Mouse (Mus musculus): Measurements from ENCODE around the gene Mecom.
"Not testable (repeated sequence)": the region's sequence is repeated elsewhere in the genome, so short reads cannot be mapped to it uniquely, and the experiment has no call there.

Mecom gene

DNA sequence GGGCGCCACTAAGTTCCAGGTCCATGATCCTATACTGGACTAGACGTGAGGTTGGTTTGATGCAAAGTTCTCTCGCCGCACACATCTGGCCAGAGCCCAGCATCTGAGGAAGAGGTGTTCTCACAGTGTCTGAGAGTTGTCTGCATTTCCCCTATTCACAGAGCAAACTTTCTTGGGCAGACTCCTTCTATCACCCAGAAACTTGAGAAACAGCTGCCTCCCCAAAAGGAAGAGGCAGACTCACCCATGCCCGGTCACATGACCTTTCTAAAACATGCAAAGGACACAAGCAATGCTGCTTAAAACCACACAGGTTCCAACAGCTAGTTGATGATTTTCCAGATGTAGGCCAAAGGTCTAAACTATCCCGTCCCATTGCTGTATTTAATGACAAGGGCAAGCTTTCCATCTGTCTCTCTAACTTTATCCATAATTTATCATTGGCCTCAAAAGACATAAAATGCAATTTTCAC, 101.8 kb downstream of the Mecom start:
- DNase-seq (ENCODE audit: low read depth, low spot score), result no peak

DNA sequence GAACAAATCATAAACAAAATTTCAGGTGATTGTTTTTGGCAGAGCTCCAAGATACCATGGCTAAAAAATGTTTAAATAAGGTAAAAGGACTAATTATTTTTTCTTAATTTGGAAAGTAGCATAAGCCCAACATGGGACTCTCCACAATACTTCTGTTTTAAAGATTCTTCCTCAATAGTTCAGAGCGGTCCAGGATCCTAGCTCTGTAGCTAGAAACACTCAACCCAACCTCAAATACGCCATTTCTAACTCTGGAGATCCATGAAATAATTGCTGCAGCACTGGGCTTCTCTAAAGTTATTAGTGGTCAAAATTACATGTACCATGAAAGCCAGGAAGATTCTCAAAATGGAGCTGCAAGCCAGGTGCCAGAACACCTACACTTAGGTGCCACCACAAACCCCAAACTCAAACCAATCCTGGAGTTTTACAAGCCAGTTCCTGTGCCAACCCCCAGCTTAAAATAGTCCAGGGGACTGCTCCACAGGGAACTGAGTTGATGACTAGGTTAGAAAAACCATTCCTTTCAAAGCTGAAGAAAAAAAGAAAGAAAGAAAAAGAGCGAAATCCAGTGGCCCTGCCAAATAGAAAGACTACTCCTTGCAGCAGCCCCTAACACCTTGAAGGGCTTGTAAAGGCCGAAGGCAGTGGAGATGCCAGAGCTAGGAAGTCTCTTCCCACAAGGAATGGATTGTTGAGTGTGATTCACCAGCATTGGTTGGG, 102.4 kb downstream of the Mecom start:
- DNase-seq (ENCODE audit: low read depth, low spot score), result no peak

DNA sequence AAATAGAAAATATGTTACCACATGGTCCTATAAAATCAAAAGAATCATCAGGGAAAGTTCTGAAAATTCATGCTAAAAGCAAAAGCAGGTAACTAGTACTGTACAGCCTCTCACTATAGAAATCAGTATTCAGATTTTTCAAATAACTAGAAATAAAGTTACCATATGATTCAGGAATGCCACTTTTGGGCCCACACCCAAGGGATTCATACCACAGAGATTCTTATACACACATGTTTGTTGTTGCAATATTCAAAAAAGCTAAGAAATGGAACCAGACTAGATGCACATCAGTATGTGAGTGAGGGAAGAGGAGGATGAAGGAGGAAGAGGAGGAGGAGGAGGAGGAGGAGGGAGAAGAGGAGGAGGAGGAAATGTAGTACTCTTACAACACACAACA, 106.2 kb downstream of the Mecom start:
- DNase-seq (ENCODE audit: low read depth, low spot score), result no peak

DNA sequence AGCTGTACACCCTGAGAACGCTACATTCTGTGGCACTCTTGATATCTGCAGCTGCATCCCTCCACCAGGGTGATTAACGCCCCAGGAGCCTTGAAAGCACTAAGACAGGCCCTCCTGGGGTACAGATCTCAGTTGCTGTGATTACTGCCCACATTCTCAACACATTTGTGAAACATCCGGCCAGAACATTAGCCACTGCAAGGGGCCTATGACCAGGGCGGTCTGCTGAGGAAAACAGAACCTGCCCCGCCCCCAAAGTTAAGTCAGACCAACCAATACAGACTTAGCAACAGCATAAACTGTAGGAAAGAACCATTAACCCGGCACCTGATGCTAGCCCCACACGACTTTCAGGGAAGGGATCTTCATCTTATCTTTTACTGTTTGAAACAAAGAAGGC, 109.8 kb downstream of the Mecom start:
- no peak for DNase-seq (ENCODE audit: low read depth, low spot score)

DNA sequence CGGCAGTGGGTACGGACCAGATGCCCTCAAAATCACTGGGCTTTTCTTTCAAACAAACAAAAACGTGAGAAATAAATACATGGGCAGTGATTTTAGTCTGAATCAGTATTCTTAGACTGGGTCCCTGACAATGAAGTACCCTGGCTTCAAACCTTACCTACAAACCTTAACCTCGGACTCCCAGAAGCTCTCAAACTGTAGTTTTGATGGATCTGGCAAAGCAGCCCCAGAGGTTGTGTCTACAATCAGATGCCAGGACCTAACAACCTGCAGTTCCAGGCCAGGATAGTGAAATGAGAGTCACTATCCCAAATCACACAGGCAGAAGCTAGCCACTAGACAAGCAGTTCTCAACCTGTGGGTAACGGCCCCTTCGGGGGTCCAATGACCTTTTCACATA, 111.2 kb downstream of the Mecom start:
- DNase-seq (ENCODE audit: low read depth, low spot score), result no peak

DNA sequence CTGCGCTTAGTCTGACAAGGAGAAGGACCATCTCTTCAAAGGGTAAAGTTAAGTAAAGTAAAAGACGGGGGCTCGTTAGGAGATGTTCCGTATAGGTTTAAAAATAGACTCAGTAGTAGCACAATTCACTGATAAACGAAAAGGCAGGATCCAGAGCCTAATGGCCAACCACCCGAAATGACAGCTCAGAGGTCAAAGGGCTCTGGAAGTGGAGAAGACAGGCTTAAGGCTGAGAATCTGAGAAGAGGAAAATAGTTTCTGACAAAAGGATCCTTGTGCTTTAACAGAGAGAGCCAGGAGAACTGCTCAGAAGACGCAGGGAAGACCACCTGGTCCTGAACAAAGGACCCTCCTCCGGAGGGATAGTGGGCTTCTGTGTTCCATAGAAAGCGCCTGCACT, 111.7 kb downstream of the Mecom start:
- DNase-seq (ENCODE audit: low read depth, low spot score), result no peak

DNA sequence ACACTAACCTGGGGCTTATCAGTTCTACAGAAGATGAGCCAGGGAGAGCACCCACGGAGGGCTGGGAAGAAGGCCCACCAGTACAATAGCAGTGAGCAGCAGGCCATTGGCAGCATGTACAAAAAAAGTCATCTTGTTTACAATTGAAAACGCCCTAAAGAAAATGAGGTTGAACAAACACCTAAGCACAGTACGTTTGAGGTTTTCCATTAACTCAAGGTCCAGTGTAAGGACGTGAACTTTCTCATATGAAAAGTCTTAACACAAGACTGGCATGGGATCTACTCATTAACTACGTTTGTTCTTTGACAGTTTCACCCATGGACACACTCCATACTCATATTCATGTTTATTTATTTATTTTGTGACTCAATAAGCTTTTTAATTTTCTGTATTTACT, 118.9 kb downstream of the Mecom start:
- no peak for DNase-seq (ENCODE audit: low read depth, low spot score)

DNA sequence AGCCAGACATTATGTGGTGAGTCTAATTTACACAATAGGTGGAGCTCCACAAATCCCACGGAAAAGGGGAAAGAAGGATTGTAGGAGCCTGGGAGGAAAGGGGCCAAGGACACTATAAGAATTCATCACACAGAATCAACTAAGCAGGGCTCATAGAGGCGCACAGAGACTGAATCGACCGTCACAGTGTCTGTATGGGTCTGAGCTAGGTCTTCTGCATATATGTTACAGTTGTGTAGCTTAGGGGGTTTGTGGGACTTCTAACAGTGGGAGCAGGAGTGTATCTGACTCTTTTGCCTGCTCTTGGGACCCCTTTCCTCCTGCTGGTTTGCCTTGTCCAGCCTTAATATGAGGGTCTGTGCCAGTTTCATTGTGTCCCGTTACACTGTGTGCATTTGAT, 123.8 kb downstream of the Mecom start:
- DNase-seq (ENCODE audit: low read depth, low spot score), result no peak

DNA sequence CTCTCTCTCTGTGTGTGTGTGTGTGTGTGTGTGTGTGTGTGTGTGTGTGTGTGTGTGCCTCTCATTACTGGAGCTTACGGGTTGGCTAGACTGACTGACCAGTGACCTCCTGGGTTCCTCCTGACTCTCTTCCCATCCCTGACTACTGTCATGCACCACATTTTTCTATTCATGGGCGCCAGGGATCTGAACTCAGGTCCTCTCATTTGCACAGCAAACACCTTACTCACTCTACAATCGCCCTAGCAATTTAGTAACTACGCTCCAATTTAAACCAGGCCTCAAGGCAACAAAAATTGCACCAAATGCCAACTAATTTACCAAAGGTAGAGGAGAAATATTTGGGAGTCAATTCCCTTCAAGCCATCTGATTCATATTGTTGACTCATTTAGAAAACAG, 125.9 kb downstream of the Mecom start:
- not testable (repeated sequence) for DNase-seq (ENCODE audit: low read depth, low spot score)

DNA sequence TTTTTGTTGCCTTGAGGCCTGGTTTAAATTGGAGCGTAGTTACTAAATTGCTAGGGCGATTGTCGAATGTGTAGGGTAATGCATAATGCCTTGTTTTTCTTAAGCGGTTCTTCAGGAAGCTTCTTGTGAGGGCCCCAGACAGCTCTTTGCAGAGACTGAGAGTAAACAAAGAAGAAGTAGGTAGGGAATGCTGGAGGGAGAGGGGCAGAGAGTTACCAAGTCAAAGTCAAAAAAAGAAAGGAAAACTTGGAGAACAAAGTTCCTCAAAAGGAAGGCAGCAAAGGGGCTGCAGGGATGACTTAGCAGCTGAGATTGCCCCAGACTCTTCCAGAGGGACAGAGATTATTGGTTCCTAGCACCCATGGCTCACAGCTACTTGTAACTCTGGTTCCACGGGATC, 126.9 kb downstream of the Mecom start:
- DNase-seq (ENCODE audit: low read depth, low spot score), result no peak

DNA sequence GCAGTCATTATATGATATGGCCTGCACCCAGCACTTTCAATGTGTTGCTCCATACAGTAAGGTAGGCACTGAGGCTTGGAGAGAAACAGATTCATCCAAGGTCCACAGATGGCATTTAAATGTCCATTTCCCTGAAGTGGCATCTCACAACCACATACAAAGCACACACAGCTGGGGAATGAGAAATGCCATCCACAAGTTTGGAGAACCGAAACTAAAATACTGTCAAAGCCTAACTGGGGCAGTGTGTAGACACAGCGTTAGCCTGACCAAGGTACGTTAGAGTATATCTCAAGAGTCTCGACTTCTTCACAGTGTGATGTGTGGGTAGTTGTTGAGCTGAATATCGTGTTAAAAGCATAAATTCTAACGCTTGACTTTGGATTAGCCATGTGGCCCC, 133.6 kb downstream of the Mecom start:
- no peak for DNase-seq (ENCODE audit: low read depth, low spot score)

DNA sequence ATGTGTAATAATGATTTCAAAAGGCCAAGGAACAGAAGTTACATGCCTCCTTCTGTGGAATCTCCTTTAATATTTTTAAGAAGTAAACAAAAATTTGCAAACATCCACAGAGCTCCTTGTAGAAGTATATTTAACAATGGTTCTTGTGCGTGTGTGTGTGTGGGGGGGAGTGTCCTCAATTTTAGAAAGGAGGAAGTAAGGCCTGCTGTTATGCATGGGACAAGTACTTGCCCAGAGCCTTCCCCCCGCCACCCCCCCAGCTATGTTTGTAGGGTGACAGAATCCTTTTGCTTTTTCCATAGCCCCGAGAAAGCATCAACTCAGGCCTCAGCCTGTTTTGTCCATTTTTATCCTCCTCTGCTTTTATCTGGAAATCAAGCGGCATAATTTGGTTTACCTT, 137.0 kb downstream of the Mecom start:
- no peak for DNase-seq (ENCODE audit: low read depth, low spot score)

DNA sequence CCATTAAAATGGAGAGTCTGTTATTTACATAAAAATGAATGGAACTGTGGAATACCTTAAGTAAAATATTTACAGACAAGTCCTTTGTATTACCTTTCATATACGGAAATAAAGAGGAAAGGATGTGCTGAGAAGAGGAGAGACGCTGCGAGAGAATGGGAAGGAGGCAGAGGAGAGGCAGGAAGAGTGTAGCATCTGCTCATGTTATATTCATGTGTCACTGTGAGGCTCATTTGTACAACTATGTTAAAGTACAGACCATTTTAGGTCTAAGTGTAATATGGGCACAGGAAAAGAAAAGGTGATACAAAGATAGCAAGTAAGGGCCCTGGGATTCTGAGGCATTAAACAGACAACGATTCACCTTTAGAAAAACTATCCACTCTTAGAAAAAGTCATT, 143.0 kb downstream of the Mecom start:
- DNase-seq (ENCODE audit: low read depth, low spot score), result no peak

DNA sequence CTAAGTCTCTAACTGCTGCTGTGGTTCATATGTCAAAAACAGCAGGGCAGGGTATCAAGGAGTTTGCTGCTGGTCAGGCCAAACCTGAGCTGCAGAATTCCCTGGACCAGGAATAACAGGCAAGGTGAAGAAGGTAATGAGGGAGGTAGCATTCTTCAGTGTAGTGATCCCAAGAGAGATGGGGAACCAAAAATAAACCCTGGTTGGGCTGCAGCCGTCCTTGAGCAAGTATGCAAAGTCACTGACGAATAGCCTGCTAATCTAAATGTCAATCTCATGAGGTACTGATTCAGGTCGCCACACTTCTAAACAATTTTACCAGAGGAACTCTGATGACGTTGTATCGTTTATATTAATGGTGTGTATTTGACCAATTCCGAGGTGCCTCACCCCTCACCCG, 148.9 kb downstream of the Mecom start:
- no peak for DNase-seq (ENCODE audit: low read depth, low spot score)

DNA sequence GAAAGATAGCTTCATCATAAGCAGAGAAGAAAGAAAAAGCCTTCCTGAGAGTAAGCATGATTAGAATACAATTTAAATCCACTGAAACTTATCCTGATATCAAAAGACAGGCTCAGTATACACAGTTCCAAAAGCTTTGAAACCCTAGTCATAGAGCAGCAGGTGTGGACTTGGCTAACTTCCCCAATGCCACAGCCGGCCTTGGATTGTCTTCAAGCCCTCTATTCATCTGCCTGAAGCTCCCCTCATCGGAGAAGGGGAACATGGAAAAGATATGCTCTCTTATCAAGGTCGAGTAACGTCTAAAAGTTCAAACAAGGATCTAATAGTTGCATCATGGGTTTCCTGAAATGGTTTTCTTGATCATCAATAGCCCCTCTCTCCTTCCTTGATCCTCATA, 152.9 kb downstream of the Mecom start:
- DNase-seq (ENCODE audit: low read depth, low spot score), result no peak

DNA sequence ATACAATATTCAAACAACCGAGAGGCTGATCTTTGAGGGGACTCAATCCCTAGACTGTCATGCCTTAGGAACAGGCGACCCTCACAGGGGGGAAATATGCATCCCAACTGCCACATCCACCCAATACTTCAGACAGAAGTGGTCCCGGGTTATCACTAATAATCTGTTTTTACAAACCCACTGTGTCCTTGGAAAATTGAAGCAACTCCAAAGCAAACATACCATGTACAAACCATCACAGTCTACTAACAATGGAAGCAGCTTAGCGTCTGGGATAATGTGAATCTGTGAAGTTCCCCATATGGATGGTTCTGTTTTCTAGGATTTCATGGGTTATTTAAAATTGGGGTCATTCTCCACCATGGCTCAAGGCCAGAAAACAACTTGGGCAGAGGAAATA, 155.1 kb downstream of the Mecom start:
- no peak for DNase-seq (ENCODE audit: low read depth, low spot score)

DNA sequence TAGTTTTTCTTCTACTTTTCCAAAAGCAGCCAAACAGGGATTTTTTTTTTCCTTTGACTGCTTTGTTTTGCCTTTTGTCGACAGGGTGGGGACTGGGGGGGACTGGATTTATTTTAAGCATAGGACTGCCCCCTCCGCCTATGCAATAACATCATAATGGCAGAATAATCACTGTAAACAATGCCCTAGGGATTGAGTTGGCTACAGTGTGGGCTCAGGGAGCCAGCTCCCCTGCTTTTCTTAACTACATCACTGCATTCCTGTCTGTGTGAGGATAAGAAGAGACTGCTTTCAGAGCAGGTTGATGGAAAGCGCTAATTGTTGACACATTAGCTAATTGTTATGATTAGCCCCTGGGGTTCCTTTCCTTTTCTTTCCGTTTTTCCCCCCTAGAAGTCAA, 155.6 kb downstream of the Mecom start:
- no peak for DNase-seq (ENCODE audit: low read depth, low spot score)

DNA sequence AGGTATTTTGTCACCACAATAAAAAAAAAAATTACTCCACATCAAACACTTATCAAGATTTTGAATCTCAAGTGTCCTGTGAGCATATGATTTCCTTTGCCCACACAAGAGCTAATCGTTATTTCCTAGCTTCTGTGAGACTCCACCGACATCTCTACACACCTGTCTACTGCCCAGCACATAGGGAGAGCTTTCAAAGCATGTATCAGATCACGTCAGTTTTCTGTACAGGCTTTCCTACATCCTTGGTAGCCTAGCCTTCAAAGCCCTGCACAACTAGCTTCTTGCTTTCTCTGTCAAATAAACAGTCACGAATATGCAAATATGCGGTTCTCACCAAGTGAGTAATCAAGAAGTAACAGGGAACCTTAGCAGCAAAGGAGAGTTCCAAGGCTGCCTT, 157.5 kb downstream of the Mecom start:
- DNase-seq (ENCODE audit: low read depth, low spot score), result no peak

DNA sequence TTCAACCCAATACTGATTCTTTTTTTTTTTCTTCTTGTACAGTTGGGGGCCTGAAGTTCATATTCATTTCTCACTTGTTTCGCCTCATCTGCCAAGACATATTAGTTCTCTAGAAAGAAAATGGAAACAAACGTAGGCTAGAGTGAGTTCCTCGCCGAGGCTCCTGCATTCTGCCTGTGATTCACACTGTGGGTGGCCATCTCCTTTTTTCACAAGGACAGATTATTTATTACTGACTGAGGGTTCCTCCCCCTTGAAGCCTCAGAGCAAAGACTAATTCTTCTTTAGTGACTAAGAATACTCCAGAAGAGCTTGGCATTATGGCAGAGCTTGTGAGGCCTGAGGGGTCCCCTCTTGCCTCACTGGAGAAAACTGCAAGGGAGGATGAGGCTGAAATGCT, 167.5 kb downstream of the Mecom start:
- DNase-seq (ENCODE audit: low read depth, low spot score), result no peak

DNA sequence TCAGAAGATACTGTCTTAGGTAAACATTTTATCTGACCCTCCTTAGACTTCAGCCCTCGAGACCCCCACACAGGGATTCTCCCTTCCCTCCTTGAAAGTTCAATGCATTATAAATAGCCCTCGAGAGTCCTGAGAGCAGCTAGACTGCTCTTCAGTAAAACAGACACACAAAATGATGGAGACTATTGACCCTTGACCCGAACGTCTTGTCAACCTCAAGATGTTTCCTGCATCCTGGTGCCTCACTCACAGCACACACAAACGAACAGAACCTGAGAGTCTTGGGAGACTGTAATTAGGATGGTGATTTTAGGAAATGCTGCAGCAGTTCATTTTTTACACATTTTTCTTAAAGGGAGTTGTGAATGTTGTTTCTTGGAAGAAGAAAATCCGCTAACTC, 168.5 kb downstream of the Mecom start:
- no peak for DNase-seq (ENCODE audit: low read depth, low spot score)

DNA sequence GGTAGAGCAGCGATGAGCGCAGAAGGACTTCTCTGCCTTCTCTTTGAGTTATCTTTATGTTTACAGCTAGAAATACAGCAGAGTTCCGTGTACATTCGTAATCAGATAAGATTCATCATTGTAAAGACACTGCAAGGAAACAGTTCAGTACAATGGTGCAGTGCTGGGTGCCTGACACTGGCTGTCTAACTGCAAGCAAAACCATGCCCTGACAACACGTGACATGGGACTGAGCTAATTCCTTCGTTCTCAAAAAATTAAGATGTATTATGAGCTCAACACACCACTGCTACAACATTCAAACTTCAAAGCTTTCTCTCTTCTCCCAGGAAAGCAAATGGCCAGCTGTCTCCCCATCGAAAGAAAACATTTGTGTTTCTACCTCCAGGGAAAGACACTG, 176.3 kb downstream of the Mecom start:
- no peak for DNase-seq (ENCODE audit: low read depth, low spot score)

DNA sequence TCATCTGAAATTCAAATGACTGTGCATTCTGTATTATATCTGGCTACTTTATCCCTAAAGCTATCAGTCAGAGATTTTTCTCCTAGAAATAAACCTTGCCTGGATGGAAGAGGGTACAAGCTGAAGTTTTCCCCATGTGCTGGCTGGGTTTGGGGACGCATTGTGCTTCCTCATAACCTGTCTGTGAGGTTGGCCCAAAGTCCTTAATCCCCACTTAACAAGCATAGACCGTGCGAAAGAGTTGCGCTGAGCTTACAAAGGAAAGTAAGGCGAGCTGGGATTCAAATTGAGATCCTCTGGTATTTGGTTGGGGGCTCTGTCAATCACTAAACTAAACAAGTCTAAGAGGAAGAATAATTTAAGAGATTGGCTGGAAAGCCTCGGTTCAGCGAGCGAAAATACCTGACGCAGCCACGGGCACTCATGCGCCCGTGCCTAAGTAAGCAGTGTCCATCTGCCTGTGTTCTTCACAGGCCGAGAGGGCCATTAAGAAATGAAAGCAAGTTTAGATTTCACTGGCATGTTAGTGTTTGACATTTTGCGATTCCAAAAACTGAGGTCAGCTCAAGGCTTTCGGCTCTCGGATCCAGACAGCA, 176.8 kb downstream of the Mecom start:
- DNase-seq (ENCODE audit: low read depth, low spot score), result no peak

DNA sequence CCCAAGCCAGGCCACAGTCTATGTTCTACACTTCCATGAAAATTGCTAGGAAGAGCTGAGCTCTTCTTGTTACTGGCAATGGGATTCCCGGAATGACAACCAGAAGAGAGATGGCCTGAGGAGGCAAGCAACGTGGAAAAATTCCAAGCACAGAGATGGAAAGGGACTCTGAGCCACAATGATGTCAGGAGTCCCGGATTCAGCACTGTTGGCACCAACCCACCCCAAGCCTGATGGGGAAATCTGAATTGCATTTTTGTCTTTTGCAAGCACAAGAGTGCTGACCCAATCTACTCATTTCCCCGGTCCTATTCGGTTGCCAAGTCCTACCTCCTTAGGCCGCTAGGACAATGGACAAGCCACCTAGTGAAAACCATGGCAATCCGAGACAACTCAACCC, 181.2 kb downstream of the Mecom start:
- no peak for DNase-seq (ENCODE audit: low read depth, low spot score)

DNA sequence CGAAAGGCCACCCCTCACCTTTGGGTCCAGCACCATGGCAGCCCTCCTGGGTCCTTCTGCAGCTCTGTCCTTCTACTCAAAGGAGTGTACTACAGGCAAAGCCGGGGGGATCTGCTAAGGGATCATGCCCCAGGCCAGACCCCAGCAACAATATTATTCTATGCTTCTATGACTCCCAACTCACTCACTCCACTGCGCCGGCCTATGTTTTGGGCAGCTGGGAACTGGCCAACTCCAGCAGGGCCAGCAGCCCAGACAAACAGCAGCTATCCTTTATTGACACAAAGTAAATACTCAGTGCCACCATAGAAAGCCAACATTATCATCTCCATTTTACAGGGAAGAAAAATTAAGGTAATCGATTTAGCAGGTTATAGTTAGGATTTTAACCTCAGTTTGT, 186.6 kb downstream of the Mecom start:
- no peak for DNase-seq (ENCODE audit: low read depth, low spot score)
